Mouse (Mus musculus) limb, embryonic 12.5 days (tissue): ENCODE data around the gene Mbtps2. TPM values are rescaled to one million over a fixed set of nuclear protein-coding genes. Genes with fewer than 3 reads are reported as not detected.

Source experiments
- polyA plus RNA-seq: library from polyadenylated mRNA; unstranded; fragments of >200 nt; fragmentation: Nextera tagmentation; extraction: Ambion mirVana; gene quantifications from 2 replicates; pipeline ENCODE4 v1.2.1, GENCODE M21; 2016

The Mbtps2 gene
- polyA plus RNA-seq, 1 experiment from 2014 or later = 27.3 TPM

Other genes starting within 250 kb of the Mbtps2 start
- 1.0 and 1.3 TPM in 2 replicates for gene Phex, start 183.4 kb downstream of the Mbtps2 start, polyA plus RNA-seq
- 68.8 and 75.2 TPM in 2 replicates for gene Sms, start 106.4 kb downstream of the Mbtps2 start, polyA plus RNA-seq
- gene Yy2, start 29.7 kb downstream of the Mbtps2 start, polyA plus RNA-seq = 5.8 and 6.3 TPM in 2 replicates
- gene Smpx, start 100.2 kb upstream of the Mbtps2 start, polyA plus RNA-seq = 7.1 and 8.7 TPM in 2 replicates
- gene Klhl34, start 219.7 kb upstream of the Mbtps2 start, polyA plus RNA-seq = 1.6 TPM in 2 replicates